Mouse (Mus musculus): ENCODE results near the gene Mib2.
"Not testable (repeated sequence)": the region's sequence is repeated elsewhere in the genome, so short reads cannot be mapped to it uniquely, and the experiment has no call there.

The Mib2 gene

GRCm38 (mm10) chr4:155672082-155672481 is 3.1 kb upstream of the Mib2 start:
- DNase-seq (ENCODE audit: extremely low read depth, low read depth, low spot score): no peak

DNA sequence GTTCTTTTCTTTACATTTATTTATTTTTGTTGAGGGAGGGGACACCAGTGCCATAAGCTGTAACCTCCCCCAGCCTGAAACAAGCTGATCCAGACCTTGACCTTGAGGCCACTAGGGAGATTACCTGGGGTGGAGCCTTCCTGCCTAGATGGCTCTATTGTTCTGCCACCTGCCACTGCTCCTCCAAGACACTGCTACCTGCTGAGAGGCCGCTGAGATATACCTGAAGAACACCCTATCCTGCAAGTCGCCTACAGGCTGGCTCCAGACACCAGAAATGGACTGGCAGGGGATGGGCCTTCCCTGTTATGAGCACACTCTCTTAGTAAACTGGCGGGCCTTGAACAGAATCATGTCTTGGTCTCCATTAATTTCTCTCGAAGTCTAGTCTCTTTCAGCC is 1.2 kb upstream of the Mib2 start:
- not testable (repeated sequence) for DNase-seq (ENCODE audit: extremely low read depth, low read depth, low spot score)

DNA sequence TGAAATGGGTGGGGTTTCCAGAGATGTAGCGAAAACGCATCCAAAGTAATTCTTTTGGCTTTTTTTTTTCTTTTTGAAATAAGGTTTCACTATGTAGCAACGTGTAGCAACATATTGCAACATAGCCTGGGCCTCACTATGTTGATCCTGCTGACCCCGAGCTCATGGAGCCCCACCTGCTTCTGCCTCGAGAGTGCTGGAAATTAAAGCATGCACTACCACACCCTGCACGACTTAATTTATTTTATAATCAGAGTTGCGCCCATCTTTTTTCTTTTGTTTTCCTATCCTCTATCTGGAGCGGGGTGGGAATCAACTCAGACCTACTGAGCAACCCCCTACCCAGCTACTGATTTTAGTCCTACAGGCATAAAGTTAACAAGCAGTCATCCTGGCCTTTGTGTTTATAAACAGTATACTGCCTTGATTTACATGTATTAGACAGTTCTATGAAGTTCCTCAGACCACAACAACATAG is 639 bp upstream of the Mib2 start:
- DNase-seq (ENCODE audit: extremely low read depth, low read depth, low spot score): no peak

- DNase-seq (ENCODE audit: extremely low read depth, low read depth, low spot score): no peak
Measured at GRCm38 (mm10) chr4:155666903-155667302, 2.1 kb downstream of the Mib2 start.

GRCm38 (mm10) chr4:155660641-155661040 is 8.4 kb downstream of the Mib2 start:
- DNase-seq (ENCODE audit: extremely low read depth, low read depth, low spot score): no peak

DNA sequence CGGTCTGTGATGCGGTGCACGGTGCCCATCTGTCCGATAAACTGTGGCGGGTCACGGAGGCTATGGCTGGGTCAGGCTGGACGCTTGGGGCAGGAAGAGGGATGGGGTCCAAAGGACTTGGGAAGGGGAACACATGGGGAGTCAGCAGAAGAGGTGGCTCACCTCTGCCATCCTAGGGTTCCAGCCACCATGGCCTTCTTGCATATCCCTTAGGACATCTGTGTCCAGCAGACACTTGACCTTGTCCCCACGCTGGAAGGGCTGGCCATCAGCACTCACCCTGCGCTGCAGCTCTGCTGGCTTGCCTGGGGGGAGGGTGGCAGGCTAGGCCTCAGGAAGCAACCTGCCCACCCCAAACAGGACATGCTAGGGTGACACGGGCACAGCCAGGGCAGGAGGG is 10.0 kb downstream of the Mib2 start:
- DNase-seq (ENCODE audit: extremely low read depth, low read depth, low spot score): no peak

GRCm38 (mm10) chr4:155656214-155656751 is 12.7 kb downstream of the Mib2 start:
- DNase-seq (ENCODE audit: extremely low read depth, low read depth, low spot score): no peak

DNA sequence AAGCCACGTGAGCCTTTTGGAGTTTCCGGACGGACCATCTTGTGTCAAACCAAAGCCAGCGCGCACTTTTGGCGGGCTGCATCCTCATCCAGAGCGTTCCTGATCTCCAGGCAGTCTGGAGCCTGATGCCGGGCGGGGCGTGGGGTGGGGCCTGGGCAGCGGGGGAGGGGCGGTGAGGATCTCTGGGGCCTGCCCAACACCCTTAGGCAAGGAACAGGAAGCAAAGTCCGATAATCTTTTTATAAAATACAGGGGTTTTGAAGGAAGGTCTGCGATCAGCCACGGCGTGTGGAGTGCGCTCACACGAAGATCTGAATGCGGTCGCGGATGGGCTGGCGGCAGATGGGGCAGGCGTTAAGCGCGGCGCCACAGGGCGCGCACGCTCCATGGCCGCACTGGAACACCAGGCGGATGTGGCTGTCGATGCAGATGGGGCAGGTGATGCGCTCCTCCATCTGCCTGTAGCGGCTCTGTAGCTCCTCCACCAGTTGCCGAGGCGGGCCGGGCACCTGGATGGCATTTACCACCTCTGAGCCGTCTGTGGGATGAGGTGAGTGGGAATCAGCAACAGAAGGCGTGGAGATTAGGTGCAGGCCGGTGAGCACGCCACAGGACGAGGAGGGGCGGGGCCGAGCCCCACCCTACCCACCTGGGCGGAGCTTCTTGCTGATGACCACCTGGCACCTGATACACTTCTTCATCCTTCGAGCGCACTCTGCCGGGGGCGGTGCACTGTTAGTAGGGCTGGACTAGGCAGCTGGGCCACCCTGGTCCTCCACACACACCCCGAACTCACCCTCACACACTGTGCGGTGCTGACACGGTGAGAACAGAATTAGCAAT is 14.3 kb downstream of the Mib2 start:
- no peak for DNase-seq (ENCODE audit: extremely low read depth, low read depth, low spot score)

DNA sequence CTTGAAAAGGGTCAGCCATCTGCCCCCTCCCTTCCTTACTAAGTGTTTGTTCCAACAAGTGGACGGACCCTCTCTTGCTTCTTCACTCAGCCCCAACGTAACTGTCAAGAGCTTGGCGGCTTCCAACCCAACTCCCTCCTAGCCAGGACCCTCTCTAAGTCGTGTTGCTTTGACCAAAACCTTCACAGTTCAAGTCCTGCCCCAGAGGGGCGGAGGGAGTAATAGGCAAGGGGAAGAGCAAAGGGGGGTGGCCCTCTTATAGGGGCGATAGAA is 14.9 kb downstream of the Mib2 start:
- DNase-seq (ENCODE audit: extremely low read depth, low read depth, low spot score): no peak

DNA sequence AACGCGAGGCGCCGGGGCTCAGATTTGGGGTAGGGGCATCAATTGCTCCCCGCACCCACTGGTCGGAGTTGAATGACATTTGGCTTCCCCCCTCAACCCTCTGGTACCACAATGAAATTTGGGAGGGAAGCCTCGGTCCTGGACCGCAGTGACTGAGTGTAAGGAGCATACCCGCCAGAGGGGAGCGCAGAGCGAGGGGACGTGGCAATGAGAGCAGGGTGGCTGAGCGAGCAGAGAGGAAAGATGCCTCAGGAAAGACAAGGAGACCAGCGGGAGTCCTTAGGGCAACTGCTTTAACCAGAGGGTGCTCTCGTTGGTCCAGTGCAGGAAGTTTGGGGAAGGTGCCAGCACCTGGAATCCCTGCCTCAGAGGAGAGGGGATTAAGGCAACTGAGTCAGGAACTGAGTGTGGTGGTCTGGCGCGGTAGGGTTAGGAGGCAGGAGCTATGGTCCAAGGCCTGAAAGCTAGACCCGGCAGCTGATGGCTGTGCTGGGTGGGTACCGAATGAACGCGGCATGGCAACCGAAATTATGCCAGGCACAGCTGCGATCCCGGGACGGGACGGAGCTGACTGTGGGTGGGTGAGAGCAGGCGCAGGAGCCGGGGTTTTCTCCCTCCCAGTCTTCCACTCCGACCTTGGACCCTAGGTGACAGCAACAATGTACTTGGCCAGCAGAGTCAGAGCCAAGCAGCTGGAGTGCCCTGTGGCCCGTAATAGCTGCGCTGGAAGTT is 15.4 kb downstream of the Mib2 start:
- DNase-seq (ENCODE audit: extremely low read depth, low read depth, low spot score): no peak

- DNase-seq (ENCODE audit: extremely low read depth, low read depth, low spot score): no peak
Measured at GRCm38 (mm10) chr4:155653086-155653450, 15.9 kb downstream of the Mib2 start, which contains the start of gene Mmp23. Gene Mmp23, minus strand, starts transcription at chr4:155653384.

DNA sequence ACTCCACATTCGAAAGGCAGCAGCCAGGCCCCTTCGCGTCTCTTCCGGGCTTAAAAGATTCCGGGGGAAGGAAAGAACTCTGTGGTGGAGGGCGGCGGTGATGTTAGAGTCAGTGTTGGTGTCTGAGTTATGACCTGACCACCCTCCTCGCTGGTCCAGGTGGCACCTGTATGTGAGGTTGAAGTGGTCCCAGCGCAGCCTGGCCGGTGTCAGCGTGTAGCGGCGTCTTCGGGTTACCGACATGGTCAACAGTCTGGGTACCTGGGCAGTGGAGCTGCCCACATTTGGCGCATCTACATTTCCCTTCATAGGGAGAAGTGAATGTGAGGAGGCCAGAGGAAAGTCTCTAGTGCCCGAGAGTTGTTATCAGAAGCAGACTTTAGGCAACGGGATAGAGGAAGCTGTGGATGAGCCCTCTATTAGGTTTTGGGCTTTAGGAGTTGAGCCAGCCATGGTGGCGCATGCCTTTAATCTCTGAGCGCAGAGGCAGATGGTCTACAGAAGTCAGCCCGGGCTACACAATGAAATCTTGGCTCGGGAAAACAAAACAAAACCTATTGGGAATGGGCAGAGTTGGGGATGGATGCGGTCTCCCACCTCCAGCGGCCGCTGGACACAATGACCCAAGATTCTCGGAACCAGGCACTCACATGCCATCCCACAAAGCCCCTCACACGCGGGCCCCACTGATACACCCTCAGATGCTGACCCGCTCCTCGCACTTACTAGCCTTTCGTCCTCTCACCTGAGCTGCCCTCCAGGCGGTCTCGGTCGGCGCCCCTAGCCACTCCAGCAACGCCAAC is 16.5 kb downstream of the Mib2 start:
- DNase-seq (ENCODE audit: extremely low read depth, low read depth, low spot score): no peak

- no peak for DNase-seq (ENCODE audit: extremely low read depth, low read depth, low spot score)
Measured at GRCm38 (mm10) chr4:155651553-155652269, 17.3 kb downstream of the Mib2 start.

GRCm38 (mm10) chr4:155649355-155649754 is 19.6 kb downstream of the Mib2 start:
- DNase-seq (ENCODE audit: extremely low read depth, low read depth, low spot score): no peak

GRCm38 (mm10) chr4:155645721-155646120 is 23.3 kb downstream of the Mib2 start:
- no peak for DNase-seq (ENCODE audit: extremely low read depth, low read depth, low spot score)

DNA sequence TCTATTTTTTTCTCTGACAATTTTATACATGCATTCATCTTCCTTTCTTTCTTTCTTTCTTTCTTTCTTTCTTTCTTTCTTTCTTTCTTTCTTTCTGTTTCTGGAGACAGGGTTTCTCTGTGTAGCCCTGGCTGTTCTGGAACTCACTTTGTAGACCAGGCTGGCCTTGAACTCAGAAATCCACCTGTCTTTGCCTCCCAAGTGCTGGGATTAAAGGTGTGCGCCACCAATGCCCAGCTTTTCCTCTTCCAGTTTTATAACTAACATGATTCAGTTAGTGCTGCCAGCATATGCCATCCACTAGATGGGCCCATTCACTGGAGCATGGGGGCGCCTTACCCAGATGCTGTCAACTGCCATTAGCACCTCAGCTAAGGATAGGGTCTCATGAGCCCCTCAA is 23.7 kb downstream of the Mib2 start, which contains the start of gene Gm10563:
TSS of gene Gm10563 (minus strand) at position 101 of the 400 bp plus-strand sequence.
- not testable (repeated sequence) for DNase-seq (ENCODE audit: extremely low read depth, low read depth, low spot score)

- no peak for DNase-seq (ENCODE audit: extremely low read depth, low read depth, low spot score)
Measured at GRCm38 (mm10) chr4:155643531-155643930, 25.5 kb downstream of the Mib2 start.

- DNase-seq (ENCODE audit: extremely low read depth, low read depth, low spot score): no peak
Measured at GRCm38 (mm10) chr4:155635766-155636499, 33.1 kb downstream of the Mib2 start.

DNA sequence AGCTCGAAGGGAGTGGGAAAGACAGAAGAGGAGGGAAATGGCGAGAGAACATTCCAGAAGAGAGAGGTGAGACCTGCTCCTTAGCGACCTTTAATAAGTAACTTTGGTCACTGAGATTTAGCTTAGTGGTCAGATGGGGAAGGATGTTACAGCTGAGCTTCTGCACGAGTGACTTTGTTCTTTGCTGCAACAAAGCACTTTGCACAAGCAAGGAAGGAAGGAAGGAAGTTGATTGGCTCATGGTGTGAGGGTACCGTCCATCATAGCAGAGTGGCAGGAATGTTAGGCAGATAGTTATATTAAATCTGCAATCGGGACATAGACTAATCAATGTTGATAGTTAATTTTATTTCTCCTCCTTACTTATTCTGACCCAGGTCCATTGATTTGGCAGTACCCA is 38.7 kb downstream of the Mib2 start:
- DNase-seq (ENCODE audit: extremely low read depth, low read depth, low spot score): no peak

Measured in fat pad, adult 2 months (tissue).